Mouse (Mus musculus) kidney, embryonic 16.5 days (tissue): ENCODE measurements at regions not wholly inside any gene's neighbourhood (a gene's known extent, or its start where the extent isn't known, plus 50 kb on each side); places are given as distances from the start of the nearest gene placed in this dataset.

ENCODE experiments used
- ATAC-seq: fragments of 200-750 bp; cut with Nextera tagmentation; 2 replicates; pipeline ENCODE4 v1.8.0; 2017; ENCODE audit warnings: moderate TSS enrichment; ENCODE audit not compliant: low FRiP score, low TSS enrichment
- H3K27ac ChIP-seq: fragments of 300-500 bp; sonication (generic); 2 replicates; pipeline ENCODE4 v1.5.1; 2014; ENCODE audit warnings: low read length
- H3K27me3 ChIP-seq: fragments of 300-500 bp; sonication (generic); 2 replicates; pipeline ENCODE4 v1.6.1; 2014; ENCODE audit warnings: low read length, control low read depth, mixed read lengths; ENCODE audit not compliant: insufficient read depth
- H3K36me3 ChIP-seq: fragments of 300-500 bp; sonication (generic); 2 replicates; pipeline ENCODE4 v1.6.1; 2014; ENCODE audit warnings: low read length, control low read depth, mixed read lengths; ENCODE audit not compliant: insufficient read depth
- H3K4me1 ChIP-seq: fragments of 300-500 bp; sonication (generic); 2 replicates; pipeline ENCODE4 v1.6.1; 2014; ENCODE audit warnings: low read length, control low read depth, mixed read lengths; ENCODE audit not compliant: insufficient read depth
- H3K4me2 ChIP-seq: fragments of 300-500 bp; sonication (generic); replicated peaks from 2 replicates; pipeline ENCODE4 v1.6.1; 2014; ENCODE audit warnings: low read depth, low read length
- H3K4me3 ChIP-seq: fragments of 300-500 bp; sonication (generic); 2 replicates; pipeline ENCODE4 v1.5.1; 2014; ENCODE audit warnings: mild to moderate bottlenecking, low read length
- H3K9ac ChIP-seq: fragments of 300-500 bp; sonication (generic); replicated peaks from 2 replicates; pipeline ENCODE4 v1.6.1; 2014; ENCODE audit warnings: low read length
- H3K9me3 ChIP-seq: fragments of 300-500 bp; sonication (generic); 2 replicates; pipeline ENCODE4 v1.6.1; 2016; ENCODE audit warnings: low read length, control low read depth
- WGBS: fragments of 180-500 bp; shearing (Covaris S2); extraction: QIAGEN DNeasy Blood & Tissue Kit; methylation state at CpG from one replicate; pipeline ENCODE4 v1.1.7; 2014; 5-methylcytosine and 5-hydroxymethylcytosine counted together

DNA sequence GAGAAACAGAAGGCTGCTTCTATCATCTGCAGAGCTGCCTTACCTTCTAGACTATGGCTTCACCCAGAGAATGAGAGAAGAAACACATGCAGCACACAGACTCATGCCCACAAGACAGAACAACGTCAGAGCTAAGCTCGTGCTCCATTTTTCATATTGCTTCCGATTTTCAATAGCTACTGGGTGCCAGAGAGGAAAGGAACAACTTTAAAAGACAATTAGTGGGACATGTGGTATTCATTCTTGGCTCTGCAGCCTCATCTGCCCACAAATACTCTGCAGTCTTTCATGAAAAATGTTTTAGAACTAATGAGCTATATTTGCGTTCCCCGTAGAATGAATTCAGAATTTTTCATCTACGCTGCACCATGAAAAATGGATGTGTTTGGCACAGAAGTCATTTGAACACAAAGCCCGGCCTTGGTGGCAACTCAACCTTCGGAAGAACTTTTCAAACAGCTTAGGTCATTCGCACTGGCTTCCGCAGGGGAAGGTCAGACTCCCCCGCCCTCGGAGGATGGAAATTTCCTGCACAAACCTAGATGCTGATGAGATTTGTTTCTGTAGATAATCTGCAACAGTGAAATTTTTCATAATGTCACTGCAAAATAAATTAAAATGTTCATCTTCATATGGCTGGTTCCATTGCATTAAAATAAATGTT lies 213.6 kb downstream of the Skap2 start:
- 78% methylated on average over 12 of the region's 12 CpGs for WGBS
- no peak overlapping the region for H3K4me2 ChIP-seq
- no peak for ATAC-seq

GRCm38 (mm10) chr6:51805656-51806055 lies 206.7 kb downstream of the Skap2 start:
- 42% methylated on average over 7 of the region's 7 CpGs for WGBS
- Histone ChIP-seq H3K27me3 (peaks cover 3% of the 10 kb centered on the region; the same call in 1 of the 2 replicates), H3K4me2 (no peak overlapping the region), H3K4me1 (peaks cover 7% of the 10 kb centered on the region), H3K4me3 (no peak overlapping the region), H3K9ac (no peak overlapping the region), H3K27ac (no peak overlapping the region), H3K36me3 (no peaks in the 10 kb centered on the region), H3K9me3 (no peaks in the 10 kb centered on the region)
- ATAC-seq, result no peak

More for the DNA sequence above, 213.6 kb downstream of the Skap2 start:
- Histone ChIP-seq H3K4me3 (no peak overlapping the region), H3K4me1 (no peaks in the 10 kb centered on the region; the same call in 1 of the 2 replicates), H3K9ac (no peak overlapping the region), H3K27me3 (no peaks in the 10 kb centered on the region; the same call in 1 of the 2 replicates), H3K36me3 (no peaks in the 10 kb centered on the region), H3K27ac (no peak overlapping the region), H3K9me3 (no peaks in the 10 kb centered on the region)
